Mouse (Mus musculus) activated CD4-positive, CD25-positive, alpha-beta regulatory T cell, adult 4 months (primary cell): ENCODE results near the gene Thoc3. TPM values are rescaled to one million over a fixed set of nuclear protein-coding genes. Genes with fewer than 3 reads are reported as not detected.
"Not testable (repeated sequence)": the region's sequence is repeated elsewhere in the genome, so short reads cannot be mapped to it uniquely, and the experiment has no call there.

Experiments used
- ATAC-seq: one replicate; pipeline ENCODE4 v1.8.0; 2017
- polyA plus RNA-seq, 2 experiments: library from polyadenylated mRNA; unstranded; fragments of 100-300 nt; shearing (Covaris generic); gene quantifications; one replicate each; pipeline ENCODE4 v1.2.1; 2017

The Thoc3 gene
- polyA plus RNA-seq, result 10 to 100 TPM; 31.5 to 33.0 TPM

DNA sequence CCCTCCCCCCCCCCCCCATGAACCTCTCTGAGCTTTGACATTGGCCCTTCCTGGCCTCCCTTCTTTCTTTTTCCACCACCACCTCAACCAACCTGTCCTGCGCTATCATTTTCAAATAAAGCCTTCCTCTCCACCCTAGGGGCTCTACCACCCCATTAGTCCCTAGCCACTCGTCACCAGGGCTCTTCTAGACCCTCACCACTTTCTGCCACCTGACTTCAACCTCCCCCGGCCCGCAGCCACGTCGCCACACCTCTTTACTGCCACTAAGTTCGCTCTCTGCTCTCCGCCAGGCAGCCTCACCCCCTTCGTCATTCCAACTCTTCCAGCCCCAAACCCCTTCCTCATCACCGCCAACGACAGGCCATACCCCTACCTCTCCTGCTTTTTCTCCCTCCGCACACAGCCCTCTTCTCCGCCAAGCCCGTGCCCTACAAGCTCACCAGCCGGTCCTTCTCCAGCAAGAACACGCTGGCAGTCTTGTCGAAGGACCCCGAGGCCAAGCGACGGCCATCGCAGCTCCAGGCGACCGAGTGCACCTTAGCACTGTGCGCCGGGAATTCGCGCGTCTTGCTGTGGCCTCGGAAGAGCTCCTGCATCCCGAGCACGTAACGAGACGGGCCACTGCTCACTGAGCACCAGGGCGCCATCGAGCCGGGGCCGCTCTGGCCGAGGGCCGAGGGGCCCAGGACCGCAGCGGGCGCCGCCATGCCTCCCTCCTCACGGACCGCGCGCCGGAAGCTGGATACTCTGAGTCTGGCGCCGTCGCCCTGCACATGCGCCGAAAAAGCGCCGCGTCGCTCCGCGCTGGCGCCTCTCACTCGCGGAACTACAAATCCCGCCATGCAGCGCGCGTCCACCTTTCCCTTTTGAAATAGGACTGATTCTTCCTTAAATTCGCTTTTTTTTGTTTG is at the start of gene Thoc3:
Thoc3 (minus strand) TSS at position 752 of the 914 bp plus-strand sequence.
- ATAC-seq, result peak; percentile 98

DNA sequence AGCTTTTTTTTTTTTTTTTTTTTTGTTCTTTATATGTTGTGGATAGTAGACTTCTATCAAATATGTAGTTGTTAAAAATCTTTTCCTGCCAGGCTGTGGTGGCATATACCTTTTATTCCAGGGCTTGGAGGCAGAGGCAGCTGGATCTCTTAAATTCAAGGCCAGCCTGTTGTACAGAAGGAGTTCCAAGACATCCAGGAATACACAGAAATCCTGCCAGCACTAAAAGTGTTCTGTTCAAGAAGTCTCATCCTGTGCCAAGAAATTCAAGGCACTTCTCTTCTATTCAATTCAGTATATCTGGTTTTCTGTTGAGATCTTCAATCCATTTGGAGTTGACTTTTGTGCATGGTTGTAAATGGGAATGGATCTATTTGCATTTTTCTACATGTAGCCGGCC is 37.3 kb upstream of the Thoc3 start:
- no peak for ATAC-seq

DNA sequence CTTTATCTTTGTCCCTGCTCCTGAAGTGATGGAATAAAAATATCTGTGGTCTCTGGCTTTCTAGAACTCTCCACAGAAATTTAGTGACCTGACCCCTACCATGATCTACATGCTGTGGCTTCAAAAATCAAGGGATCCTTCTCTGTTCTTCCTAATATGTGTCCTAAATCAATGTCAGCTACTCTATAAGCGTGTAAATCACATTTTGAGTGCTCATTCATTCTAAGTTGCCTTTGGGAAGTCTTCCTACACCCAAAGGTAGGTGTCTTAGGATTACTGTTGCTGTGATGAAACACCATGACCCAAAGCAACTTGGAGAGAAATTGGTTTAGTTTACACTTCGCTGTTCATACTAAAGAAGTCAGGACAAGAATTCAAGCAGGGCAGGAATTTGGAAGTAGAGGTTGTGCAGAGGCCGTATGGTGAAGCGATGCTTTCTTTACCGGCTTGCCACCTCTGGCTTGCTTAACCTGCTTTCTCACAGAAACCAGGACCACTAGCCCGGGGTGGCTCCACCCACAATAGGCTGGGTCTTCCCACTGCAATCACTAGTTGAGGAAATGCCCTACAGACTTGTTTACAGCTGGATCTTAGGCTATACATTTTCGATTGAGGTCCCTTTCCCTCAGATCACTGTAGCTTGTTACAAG is 36.1 kb upstream of the Thoc3 start:
- ATAC-seq, result no peak

DNA sequence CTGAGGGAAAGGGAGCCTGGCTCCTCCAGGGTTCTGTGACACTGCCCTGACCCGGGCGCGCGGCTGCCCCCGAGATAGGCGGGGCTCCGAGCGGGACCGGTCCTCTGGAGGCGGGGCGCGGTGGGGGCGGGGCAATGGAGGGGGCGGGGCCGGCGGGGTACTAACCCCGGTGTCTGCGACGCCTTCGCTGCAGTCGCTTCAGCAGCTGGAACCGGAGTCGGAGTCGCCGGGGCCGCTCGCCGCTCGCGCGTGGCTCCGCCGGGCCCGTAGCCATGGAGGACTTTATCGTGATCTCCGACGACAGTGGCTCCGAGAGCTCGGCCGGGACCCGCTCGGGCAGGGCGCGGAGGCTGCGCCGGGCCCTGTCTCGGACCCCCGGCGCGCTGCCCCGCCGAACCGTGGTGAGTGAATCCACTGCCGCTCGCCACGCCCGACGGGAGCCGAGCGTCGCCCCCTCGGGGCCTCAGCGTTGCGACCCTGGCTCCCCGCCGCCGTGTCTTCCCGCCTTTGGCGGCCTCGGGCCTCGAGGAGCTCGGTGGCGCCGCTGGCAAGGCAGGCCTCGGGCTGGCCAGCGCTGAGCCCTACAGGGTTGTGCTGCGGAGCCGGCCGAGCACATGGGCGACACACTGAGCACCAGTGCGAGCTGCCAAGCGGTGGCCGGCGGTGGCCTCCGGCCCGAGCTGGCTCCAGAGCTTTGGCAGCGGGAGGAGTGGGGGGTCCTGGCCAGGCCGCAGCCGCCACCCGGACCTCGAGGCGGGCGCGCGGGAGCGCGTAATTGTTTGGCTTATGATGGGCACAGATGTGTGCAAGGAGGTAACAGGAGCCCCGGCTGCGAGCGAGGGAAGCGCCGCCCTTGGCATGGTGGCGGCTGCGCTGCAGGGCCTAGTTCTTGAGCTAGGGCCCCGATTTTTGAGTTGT is 35.2 kb upstream of the Thoc3 start, which contains the start of gene Simc1:
Simc1 (plus strand) TSS at position 176 of the 918 bp plus-strand sequence.
- peak; percentile 74 for ATAC-seq

DNA sequence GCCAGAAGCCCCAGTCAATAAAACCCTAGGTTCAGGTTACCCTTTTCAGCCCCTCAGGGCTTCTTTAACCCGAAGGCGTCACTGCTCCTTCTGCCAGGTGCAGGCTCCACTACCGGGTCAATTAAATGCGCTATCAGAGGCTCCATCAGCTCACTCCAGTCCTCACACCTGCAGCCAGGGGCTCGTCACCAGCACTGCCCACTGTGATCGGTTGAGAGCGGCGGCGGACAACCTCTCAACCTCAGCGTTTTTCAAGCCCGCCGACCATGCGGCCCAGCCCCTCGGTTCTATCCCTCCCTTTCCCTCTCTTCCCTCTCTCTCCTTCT is 34.6 kb upstream of the Thoc3 start:
- ATAC-seq, result peak; percentile 4

DNA sequence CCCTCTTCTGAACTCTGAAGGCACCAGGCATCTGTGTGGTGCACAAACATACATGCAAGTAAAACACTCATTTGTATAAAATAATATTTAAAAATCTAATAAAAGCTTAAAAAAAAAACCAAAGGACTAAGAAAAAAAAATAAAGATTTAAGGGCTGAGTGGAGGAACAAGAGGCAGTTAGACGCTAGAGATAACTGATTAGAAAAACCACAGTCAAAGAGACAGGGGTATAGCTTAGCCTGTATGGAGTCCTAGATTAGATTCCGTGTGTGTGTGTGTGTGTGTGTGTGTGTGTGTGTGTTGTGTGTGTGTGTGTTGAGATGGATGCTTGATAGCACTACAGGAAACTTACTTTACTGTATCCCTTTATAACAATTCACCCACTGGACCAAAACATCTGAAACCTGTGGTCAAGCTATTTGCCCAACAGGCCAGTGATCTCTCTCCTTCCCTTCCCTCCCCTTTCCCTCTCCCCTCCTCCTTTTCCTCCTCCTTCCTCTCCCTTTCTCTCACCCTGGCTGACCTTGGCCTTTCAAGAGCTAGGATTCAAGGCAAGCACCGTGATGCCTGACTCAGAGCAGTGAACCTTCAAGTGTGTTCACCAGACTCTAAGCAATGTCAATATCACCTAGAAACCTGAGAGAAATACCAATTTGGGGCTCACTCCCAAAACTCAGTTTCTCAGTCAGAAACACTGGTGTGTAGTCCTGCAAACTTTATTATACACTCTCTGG is 33.5 kb upstream of the Thoc3 start:
- no peak for ATAC-seq

DNA sequence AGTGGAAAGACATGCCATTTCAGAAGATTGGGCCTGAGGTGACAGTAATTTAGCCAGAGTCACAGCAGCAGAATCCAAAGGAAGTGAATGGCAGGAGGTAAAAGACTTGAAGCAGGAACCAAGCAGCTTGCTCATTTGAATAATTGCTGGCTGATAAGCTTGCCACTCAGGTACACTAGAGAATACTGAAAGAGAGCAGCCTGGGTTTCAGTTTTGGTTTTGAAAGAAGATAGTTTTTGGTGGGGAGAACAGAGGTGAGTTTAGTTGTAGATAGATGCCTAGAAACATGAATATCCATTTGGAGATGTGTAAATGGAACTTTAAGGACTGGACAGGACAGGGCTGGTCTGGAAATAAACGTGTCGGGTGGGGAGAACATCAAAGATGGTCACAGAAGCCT is 32.7 kb upstream of the Thoc3 start:
- ATAC-seq, result peak; percentile 36

DNA sequence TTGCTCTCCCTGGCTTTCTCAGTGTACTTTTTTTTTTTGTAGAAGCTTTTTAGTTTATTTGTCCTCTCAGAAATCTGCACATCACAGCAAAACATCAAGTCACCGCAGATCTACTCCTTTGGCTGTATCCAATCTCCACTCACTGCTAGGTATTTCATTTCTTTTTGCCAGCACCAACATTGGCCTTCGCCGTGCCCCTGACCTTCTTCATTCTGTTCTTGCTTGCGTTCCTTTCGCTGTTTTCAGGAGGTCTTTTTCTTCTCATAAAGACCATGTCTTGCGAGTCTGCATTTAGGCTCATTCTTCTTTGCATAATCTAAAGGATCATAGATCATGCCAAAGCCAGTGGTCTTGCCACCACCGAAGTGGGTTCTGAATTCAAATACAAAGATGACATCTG is 30.9 kb upstream of the Thoc3 start:
- ATAC-seq, result not testable (repeated sequence)

DNA sequence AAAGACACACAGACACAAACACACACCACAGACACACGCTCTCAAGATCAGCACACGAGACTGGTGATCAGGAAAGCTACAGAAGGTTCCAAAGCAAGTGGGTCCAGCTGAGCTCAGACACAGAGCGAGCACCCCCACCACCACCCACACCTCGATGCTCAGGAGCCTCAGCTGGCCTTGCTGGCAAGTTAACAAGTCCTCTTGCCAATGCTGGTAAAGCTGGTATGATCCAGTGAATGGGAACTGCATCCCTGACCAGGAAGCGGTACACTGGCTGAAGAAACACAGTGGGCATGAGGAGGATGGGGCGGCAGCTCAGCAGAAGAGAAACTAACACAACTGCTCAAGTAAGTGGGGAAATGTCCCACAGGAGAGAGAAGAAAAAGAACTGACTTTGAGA is 22.7 kb upstream of the Thoc3 start:
- no peak for ATAC-seq

DNA sequence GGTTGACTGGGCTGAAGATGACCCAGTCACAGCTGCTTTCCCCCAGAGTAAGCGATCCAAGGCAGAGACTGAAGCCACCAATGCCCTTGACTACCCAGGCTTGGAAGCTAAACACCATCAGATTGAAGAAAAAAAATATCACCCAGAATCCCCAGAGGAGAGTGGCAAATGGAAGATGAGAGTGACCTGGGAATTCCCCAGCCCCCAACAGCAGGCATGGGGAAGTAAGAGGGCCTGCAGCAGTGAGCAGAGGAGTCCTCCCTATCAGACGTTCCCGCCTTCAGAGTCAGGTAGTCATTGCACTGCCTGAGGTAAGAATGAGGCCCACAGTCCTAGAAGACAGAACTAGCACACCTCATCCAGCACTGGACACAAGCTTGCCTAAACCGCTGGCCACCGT is 21.8 kb upstream of the Thoc3 start:
- ATAC-seq, result no peak

DNA sequence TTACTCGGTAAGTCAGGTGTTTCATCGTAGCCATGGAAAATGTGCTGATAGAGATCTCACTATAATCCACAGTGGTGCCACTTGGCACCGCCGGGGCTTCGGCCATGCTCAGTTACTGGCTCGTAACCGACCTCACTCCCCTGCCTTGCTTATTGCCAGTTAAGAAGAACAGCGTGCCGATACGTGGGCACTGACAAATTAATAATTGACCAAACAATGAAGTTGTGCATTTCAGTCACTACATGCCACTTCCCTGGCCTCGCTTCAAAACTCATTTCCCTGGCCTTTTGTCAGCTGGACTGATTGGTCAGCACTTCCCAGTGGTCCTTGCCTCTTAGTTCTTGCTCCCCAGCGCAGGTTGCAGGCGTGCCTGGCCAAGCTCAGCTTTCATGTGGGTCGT is 12.8 kb upstream of the Thoc3 start:
- no peak for ATAC-seq

DNA sequence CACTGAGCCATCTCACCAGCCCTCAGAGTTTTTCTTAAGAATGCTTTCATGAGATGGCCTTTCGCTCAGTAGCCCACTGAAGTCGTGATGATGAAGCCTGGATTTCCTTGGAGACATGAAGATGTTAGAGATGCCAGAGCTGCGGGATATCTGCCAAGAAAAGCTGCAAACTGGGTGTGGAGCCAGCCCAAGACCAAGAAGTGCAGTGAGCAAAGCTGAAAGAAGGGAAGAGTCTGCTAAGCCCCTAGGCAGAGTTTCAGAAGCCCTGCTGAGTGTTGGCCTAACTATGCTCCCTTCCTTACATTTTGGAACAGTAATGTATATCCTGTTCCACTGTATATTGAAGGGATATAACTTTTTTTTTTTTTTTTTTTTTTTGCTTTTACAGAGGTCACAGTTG is 10.6 kb upstream of the Thoc3 start:
- no peak for ATAC-seq

DNA sequence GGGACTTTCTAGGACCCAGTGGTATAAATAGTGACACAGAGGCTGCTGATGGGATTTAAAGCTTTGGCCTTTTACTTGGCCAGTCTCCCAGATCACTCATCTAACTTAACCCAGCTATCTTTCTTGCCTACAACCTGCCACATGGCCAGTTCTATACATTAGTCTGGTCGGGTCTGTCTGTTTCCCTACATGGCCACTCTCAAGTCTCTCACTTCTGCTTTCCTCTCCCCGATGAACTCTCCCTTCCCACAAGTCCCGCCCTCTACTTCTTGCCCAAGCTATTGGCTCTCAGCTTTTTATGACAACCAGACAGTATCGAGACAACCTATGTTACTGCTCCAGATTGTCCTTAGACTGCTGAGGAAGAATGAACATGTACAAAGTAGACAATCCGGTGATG is 7.1 kb upstream of the Thoc3 start:
- no peak for ATAC-seq

DNA sequence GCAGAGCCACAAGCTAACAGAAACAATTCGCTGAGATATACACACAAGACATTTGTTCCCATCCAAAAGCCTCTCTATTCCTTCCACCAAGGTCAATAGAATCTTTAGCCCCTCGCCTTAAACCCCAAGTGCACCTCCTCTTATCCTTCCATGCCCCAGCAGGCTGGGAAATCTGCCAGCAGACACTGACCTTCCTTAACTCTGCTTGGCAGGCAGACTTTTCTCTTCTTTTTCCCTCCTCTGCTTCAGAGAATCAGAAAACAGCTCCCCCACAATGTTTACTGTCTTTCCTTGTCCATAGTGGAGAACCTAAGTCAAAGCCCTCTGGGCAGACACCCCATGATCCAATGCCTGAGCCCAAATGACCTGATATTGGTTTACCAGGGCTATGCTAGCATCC is 6.3 kb upstream of the Thoc3 start:
- no peak for ATAC-seq

DNA sequence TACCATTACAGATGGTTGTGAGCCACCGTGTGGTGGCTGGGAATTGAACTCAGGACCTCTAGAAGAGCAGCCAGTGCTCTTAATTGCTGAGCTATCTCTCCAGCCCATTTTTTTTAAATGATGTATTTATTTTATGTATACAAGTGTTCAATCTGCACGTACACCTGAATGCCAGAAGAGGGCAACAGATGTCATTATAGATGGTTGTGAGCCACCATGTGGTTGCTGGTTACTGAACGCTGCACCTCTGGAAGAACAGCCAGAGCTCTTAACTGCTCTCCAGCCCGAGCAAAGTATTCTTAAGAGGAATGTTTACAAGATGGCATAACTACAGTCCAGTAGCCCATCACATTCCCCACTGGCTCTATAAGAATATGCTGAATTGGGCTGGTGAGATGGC is 3.3 kb upstream of the Thoc3 start:
- ATAC-seq, result no peak

DNA sequence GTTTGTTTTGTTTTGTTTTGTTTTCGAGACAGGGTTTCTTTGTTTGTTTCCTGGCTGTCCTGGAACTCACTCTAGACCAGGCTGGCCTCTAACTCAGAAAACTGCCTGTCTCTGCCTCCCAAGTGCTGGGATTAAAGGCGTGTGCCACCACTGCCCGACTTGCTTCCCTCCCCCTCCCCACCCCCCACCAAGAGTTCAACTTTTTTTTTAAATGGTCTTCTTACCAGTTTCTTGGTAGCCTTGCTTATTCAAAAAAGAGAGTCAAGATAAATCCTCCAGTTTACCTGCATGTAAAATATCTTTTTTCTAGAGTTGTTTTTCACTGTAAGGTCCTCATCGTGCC is 334 bp upstream of the Thoc3 start:
- peak; percentile 34 for ATAC-seq

DNA sequence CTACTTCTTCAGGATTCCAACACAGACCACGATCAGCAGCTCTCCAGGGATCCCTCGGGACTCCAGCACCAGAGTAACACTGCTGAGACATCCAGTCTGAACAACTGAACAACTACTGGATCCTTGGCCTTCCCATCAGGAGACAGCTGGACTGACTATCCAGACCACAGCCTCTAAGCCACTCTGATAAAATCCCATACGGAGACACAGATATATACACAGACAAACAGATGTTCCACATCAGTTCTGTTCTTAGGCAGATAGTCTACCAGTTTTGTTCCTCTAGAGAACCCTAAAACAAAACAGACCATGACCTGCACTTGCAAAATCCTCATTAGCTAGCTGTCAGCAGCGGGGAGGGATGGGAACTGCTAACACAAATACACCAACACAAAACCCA is 9.4 kb downstream of the Thoc3 start:
- ATAC-seq, result no peak

DNA sequence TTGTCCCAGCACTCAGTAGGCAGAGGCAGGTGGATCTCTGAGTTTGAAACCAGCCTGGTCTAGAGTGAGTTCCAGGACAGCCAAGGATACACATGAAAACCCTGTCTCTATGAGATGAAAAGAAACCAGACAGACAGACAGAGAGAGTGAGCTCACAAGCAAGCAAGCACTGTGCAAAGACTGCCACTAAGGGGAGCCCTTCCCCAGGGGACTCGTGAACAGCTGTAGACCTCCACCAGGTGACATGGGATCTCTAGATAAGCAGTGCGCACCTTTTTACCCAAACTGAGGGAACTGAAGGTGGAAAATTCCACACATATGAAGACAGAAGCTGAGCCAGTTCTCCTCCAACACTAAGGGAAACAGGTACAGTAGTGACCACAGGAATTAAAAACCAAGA is 11.6 kb downstream of the Thoc3 start:
- peak; percentile 66 for ATAC-seq

DNA sequence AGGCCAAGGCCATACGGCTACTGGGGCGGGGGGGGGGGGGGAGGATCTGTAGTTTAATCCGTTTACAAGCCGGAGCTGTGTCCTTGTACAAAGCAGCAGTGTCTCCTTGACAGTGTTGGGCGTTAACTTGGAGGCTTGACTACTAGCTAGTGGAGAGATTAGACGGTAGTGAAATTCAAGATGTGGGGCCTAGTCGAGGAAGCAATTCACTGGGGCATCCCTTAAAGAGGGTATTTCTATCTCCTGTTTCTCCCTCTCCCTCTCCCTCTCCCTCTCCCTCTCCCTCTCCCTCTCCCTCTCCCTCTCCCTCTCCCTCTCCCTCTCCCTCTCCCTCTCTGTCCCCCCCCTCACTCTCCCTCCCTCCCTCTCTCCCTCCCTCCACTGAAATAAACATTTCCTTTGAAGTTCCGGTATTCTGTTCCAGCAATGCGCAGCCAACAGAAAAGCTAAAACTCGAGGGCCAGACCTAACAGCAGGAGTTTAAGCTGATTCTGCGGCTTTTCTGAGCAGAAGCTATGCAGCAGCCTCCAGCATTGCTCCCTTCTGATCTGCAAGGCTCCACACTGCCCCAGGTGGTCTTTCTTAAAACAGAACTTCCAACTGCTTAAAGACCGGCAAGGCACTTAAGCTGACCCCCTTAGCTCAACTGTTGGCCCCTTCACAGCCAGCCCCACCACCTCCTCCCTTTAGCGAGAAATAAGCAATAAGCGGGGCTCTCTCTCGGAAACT is 21.0 kb downstream of the Thoc3 start:
- ATAC-seq, result no peak

DNA sequence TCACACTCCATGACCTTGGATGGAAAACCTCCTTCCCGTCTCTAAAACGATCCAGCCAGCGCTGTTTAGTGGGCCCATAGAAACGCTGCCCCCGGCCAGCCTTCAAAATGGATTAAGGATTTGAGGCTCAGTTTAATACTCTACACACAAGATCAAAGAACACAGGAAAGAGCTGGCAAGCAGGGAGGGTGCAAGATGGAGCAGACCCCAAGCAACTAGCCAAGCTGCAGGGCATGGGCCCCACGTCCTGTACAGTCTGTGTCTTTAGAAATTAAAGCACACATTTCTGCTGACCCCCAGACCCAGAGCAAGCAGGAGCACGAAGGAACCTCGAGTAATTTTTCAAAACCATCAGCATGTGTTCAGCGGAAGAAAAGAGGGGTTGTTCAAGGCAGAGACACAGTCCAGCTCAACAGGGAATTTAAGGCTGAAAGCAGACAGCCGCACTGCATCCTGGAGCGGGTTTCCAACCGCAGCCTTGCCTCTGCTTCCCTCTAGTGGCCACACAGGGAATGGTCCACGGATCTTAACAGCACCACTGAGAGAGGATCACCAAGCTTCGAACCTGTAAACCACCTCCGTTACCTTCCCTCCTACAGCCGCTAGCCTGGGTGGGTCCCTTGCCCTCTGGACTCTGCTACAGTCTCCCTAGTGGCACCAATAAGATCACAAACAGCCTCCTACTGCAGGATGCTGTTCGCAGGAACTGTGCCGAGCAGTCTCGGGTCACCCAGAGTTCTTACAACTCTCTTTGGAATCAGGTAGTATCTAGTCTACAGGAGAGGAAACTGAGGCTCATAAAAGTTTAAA is 21.8 kb downstream of the Thoc3 start:
- peak; percentile 77 for ATAC-seq

DNA sequence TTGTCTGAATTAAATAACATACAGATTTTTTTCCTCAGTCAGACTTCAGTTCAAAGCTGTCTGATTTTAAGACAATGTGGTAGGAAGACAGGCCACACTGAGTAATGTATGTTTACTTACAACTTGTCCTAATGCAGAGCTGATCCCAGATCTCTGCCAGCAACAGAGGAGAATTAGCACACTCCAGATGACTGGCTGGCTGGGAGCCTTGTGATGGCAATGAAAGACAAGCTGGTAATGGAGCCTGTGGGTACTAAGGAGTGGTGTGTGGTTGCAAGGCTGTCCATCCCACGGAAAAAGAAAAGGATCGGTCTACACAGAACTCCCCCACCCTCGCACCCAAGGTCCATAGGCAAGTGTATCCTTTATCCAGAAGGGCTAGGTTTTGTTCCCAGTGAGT is 25.0 kb downstream of the Thoc3 start:
- ATAC-seq, result no peak
